Mouse (Mus musculus): Measurements from ENCODE around the gene Mapk8ip2. TPM values are rescaled to one million over a fixed set of nuclear protein-coding genes. Genes with fewer than 3 reads are reported as not detected.

The Mapk8ip2 gene
- polyA plus RNA-seq, 1 experiment = 0.11 TPM

DNA sequence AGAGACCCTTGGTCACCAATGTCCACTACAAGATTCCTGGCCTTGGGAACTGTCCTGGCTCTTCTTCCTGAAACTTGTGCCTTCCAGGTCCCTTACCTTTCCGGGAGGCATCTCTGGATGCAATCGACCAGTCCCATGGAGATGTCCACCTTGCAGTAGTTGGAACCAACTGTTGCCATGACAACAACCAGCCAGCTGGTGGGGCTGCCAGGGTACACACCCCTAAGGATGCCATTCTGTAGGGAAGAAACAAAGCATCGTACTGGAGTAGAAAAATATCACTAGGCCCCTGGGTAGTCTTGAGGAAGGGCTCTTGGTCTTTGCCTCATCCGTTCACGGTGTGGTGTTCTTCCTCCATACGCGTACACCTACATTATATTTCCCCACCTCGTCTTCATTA is 29.1 kb upstream of the Mapk8ip2 start:
- Histone ChIP-seq H3K4me1 (replicated peaks; ENCODE audit: control insufficient read depth, insufficient read depth, low read length) (peaks cover 8% of the 10 kb centered on the region), H3K4me3 (ENCODE audit: control insufficient read depth, insufficient read depth, low read length) (no peak overlapping the region), H3K27me3 (ENCODE audit: control insufficient read depth, insufficient read depth, low read length) (no peaks in the 10 kb centered on the region), H3K27ac (ENCODE audit: control insufficient read depth, insufficient read depth, low read length) (no peak overlapping the region), H3K36me3 (ENCODE audit: control insufficient read depth, insufficient read depth, low read length) (peaks cover 11% of the 10 kb centered on the region)
- WGBS = 96% methylated on average over 8 of the region's 8 CpGs
- TF ChIP-seq CTCF (IDR thresholded peaks at IDR 0.05; ENCODE audit: borderline replicate concordance, control insufficient read depth, extremely low read depth, insufficient read depth, low read length, poor library complexity) (no peak), POLR2A (IDR thresholded peaks at IDR 0.05; ENCODE audit: control insufficient read depth, extremely low read depth, insufficient read depth, low read length, poor library complexity) (no peak)
- no peak for DNase-seq

- H3K4me3 ChIP-seq (ENCODE audit: control insufficient read depth, insufficient read depth, low read length) = no peak within 1 kb of the TSS
- H3K4me1 ChIP-seq (replicated peaks; ENCODE audit: control insufficient read depth, insufficient read depth, low read length) = peaks cover 12% of the 10 kb centered on the region
- no peak within 1 kb of the TSS for H3K27ac ChIP-seq (ENCODE audit: control insufficient read depth, insufficient read depth, low read length)
- H3K27me3 ChIP-seq (ENCODE audit: control insufficient read depth, insufficient read depth, low read length) = no peaks in the 10 kb centered on the region
- TF ChIP-seq CTCF (IDR thresholded peaks at IDR 0.05; ENCODE audit: borderline replicate concordance, control insufficient read depth, extremely low read depth, insufficient read depth, low read length, poor library complexity) (no peak), POLR2A (IDR thresholded peaks at IDR 0.05; ENCODE audit: control insufficient read depth, extremely low read depth, insufficient read depth, low read length, poor library complexity) (no peak)
- peaks cover 7% of the 10 kb centered on the region; the same call in 1 of the 2 replicates for H3K36me3 ChIP-seq (ENCODE audit: control insufficient read depth, insufficient read depth, low read length)
- WGBS = 87% methylated on average over 6 of the region's 6 CpGs
- no peak for DNase-seq
Observed at GRCm38 (mm10) chr15:89425711-89426121, 28.0 kb upstream of the Mapk8ip2 start, which contains the start of gene Cpt1b. TSS of gene Cpt1b (minus strand) at chr15:89425863.

DNA sequence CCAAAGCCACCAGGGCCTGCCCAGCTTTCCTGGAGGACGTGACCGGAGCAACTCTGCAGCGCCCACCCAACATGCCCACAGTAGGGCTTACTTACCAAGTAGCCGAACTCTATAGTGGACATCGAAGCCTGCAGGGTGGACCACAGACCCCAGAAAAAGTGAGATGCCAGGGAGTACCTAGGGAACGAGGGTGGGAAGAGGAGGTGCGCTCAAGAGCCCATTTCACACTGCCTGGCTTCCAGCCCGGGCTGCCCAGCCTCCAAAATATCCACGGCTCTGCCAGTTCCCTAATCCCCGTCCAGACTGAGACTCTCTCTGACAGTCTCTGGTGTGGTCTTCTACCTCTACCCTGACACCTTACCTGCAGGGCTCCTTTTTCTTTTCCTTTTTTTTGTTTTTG is 27.0 kb upstream of the Mapk8ip2 start:
- DNase-seq = no peak
- H3K4me3 ChIP-seq (ENCODE audit: control insufficient read depth, insufficient read depth, low read length) = no peak overlapping the region
- H3K27ac ChIP-seq (ENCODE audit: control insufficient read depth, insufficient read depth, low read length) = no peak overlapping the region
- TF ChIP-seq CTCF (IDR thresholded peaks at IDR 0.05; ENCODE audit: borderline replicate concordance, control insufficient read depth, extremely low read depth, insufficient read depth, low read length, poor library complexity) (no peak), POLR2A (IDR thresholded peaks at IDR 0.05; ENCODE audit: control insufficient read depth, extremely low read depth, insufficient read depth, low read length, poor library complexity) (no peak)
- peaks cover 7% of the 10 kb centered on the region; the same call in 1 of the 2 replicates for H3K36me3 ChIP-seq (ENCODE audit: control insufficient read depth, insufficient read depth, low read length)
- WGBS = 97% methylated on average over 10 of the region's 10 CpGs
- no peaks in the 10 kb centered on the region for H3K27me3 ChIP-seq (ENCODE audit: control insufficient read depth, insufficient read depth, low read length)
- H3K4me1 ChIP-seq (replicated peaks; ENCODE audit: control insufficient read depth, insufficient read depth, low read length) = peaks cover 16% of the 10 kb centered on the region

DNA sequence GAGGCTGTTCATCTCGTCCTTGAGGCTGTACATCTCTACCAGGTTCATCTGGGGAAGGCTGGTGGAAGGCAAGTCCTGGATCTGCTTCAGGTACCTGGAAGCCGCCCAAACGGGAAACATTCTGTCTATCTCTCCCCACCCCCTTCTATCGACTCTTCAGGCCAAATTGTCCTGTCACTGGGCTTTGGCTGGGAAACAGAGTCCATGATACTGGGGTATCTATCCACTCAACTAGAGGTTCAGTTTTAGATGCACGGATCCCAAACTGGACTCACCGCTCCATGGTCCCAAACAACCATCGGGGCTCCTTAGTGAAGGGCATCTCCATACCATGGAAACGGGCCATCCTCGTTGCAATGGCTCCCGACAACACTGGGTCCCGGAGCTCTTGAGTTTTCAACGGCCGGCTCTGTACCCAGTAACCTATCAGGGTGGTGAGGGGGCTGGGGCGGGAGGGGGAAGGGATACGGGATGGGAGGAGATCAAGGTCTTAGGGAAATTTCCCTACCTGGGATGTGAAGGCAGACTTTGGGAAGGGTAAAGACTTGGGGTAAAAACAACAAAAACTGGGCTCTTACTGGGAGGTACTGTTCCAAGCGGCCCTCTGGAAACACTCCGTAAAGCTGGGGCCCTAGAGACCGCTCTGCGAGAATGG is 25.4 kb upstream of the Mapk8ip2 start:
- Histone ChIP-seq H3K27ac (ENCODE audit: control insufficient read depth, insufficient read depth, low read length) (no peak overlapping the region), H3K27me3 (ENCODE audit: control insufficient read depth, insufficient read depth, low read length) (no peaks in the 10 kb centered on the region), H3K36me3 (ENCODE audit: control insufficient read depth, insufficient read depth, low read length) (peaks cover 7% of the 10 kb centered on the region; the same call in 1 of the 2 replicates), H3K4me1 (replicated peaks; ENCODE audit: control insufficient read depth, insufficient read depth, low read length) (peaks cover 16% of the 10 kb centered on the region), H3K4me3 (ENCODE audit: control insufficient read depth, insufficient read depth, low read length) (no peak overlapping the region)
- WGBS = 96% methylated on average over 19 of the region's 19 CpGs
- TF ChIP-seq CTCF (IDR thresholded peaks at IDR 0.05; ENCODE audit: borderline replicate concordance, control insufficient read depth, extremely low read depth, insufficient read depth, low read length, poor library complexity) (no peak), POLR2A (IDR thresholded peaks at IDR 0.05; ENCODE audit: control insufficient read depth, extremely low read depth, insufficient read depth, low read length, poor library complexity) (no peak)
- DNase-seq = no peak

DNA sequence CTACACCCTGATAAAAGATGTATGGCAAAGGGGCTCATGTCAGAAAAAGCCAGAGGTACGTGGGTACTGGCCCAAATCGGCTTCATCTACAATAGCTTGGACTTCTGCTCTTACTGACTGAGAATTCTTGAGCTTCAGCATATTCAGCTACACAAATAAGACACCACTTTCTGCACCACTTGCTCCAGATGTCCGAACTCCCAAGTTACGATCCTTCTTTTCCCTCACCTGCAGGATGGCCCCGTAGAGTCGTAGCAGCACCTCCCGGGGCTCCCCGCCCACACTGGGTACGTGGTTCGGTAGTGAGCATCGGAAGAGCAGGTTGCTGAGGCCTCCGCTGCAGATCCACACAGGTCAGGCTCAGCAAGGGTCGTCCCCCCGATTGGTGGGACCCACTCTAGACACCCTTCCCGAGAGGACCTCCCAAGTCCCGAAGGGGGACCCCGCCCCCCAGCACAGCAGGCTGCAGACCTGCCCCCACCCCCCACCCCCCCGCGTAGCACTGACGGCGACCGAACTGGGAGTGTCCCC is 24.8 kb upstream of the Mapk8ip2 start:
- Histone ChIP-seq H3K36me3 (ENCODE audit: control insufficient read depth, insufficient read depth, low read length) (peaks cover 7% of the 10 kb centered on the region; the same call in 1 of the 2 replicates), H3K4me1 (replicated peaks; ENCODE audit: control insufficient read depth, insufficient read depth, low read length) (peaks cover 16% of the 10 kb centered on the region), H3K4me3 (ENCODE audit: control insufficient read depth, insufficient read depth, low read length) (peak overlapping the region; percentile 82), H3K27me3 (ENCODE audit: control insufficient read depth, insufficient read depth, low read length) (no peaks in the 10 kb centered on the region), H3K27ac (ENCODE audit: control insufficient read depth, insufficient read depth, low read length) (peak overlapping the region; percentile 32; the same call in 1 of the 2 replicates)
- 13% methylated on average over 22 of the region's 22 CpGs for WGBS
- TF ChIP-seq CTCF (IDR thresholded peaks at IDR 0.05; ENCODE audit: borderline replicate concordance, control insufficient read depth, extremely low read depth, insufficient read depth, low read length, poor library complexity) = no peak
- TF ChIP-seq POLR2A (IDR thresholded peaks at IDR 0.05; ENCODE audit: control insufficient read depth, extremely low read depth, insufficient read depth, low read length, poor library complexity) = no peak
- DNase-seq = no peak

- peaks cover 7% of the 10 kb centered on the region; the same call in 1 of the 2 replicates for H3K36me3 ChIP-seq (ENCODE audit: control insufficient read depth, insufficient read depth, low read length)
- TF ChIP-seq POLR2A (IDR thresholded peaks at IDR 0.05; ENCODE audit: control insufficient read depth, extremely low read depth, insufficient read depth, low read length, poor library complexity) (peak; percentile 87; the same call in 1 of the 2 replicates), CTCF (IDR thresholded peaks at IDR 0.05; ENCODE audit: borderline replicate concordance, control insufficient read depth, extremely low read depth, insufficient read depth, low read length, poor library complexity) (peak; percentile 54; the same call in 1 of the 2 replicates)
- H3K27me3 ChIP-seq (ENCODE audit: control insufficient read depth, insufficient read depth, low read length) = no peaks in the 10 kb centered on the region
- peak; percentile 91 for DNase-seq
- H3K4me3 ChIP-seq (ENCODE audit: control insufficient read depth, insufficient read depth, low read length) = peak within 1 kb of the TSS; percentile 82
- under 1% methylated on average over 70 of the region's 70 CpGs for WGBS
- peaks cover 16% of the 10 kb centered on the region for H3K4me1 ChIP-seq (replicated peaks; ENCODE audit: control insufficient read depth, insufficient read depth, low read length)
- H3K27ac ChIP-seq (ENCODE audit: control insufficient read depth, insufficient read depth, low read length) = peak within 1 kb of the TSS; percentile 87
Observed at GRCm38 (mm10) chr15:89429352-89430221, 24.1 kb upstream of the Mapk8ip2 start, which contains the start of the genes C730034F03Rik, Gm44502 and Chkb. TSS of gene C730034F03Rik (plus strand) at chr15:89429589. TSS of gene Gm44502 (minus strand) at chr15:89429696. TSS of gene Chkb (minus strand) at chr15:89429908.
